In genomic region chr11:21168828-21169607, GRCm38 (mm10) we compare ENCODE assay signal across 15 mouse cellular contexts.
DNase-seq lines count a peak whose midpoint lies in the region; ATAC-seq and TF ChIP-seq lines count a peak whose summit lies in the region.
"Had no signal": no experiment of that assay in that cellular context is flagged by ENCODE, and none has a peak within 500 bp of the region (broad histone marks: within the 10 kb centered on the region; RNA-seq: fewer than 3 reads in every experiment).

No protein-coding gene starts in this region.

- TF ChIP-seq CTCF in midbrain, postnatal 0 days (IDR thresholded peaks at IDR 0.05): no peak
- TF ChIP-seq CTCF in stomach, postnatal 0 days (IDR thresholded peaks at IDR 0.05; ENCODE audit: low read depth): no peak

- DNase-seq in heart, adult 11 months: peak; percentile 79
- no peak for DNase-seq in heart, adult 9 months (ENCODE audit: low spot score in 2 of 2)
- DNase-seq in midbrain, embryonic 14.5 days: no peak
- no peak for DNase-seq in midbrain, postnatal 0 days (ENCODE audit: low spot score)
- DNase-seq in retina, postnatal 1 day: peak; percentile 75
- DNase-seq in stomach, postnatal 0 days (ENCODE audit: low spot score): no peak
- no peak for DNase-seq in spleen, adult 18-20 months
- DNase-seq: B cell, adult 2 months; cerebellum, postnatal 14 days; heart, adult 18-20 months; liver, embryonic 13.5 days had no signal

- no peak overlapping the region for H3K4me2 ChIP-seq in midbrain, embryonic 14.5 days (ENCODE audit: low read length)
- no peak overlapping the region for H3K4me2 ChIP-seq in midbrain, postnatal 0 days (ENCODE audit: low read depth, low read length, poor library complexity, severe bottlenecking)
- H3K4me2 ChIP-seq in hindbrain, embryonic 16.5 days (ENCODE audit: low read length): no peak overlapping the region
- H3K4me2 ChIP-seq in stomach, postnatal 0 days (replicated peaks; ENCODE audit: low read depth): no peak overlapping the region
- H3K4me2 ChIP-seq: liver, embryonic 13.5 days had no signal

- WGBS in midbrain, embryonic 14.5 days: 15% methylated on average over 6 of the region's 6 CpGs
- 38% methylated on average over 6 of the region's 6 CpGs for WGBS in midbrain, postnatal 0 days
- WGBS in hindbrain, embryonic 16.5 days: 19% methylated on average over 6 of the region's 6 CpGs
- WGBS in stomach, postnatal 0 days: 76% methylated on average over 6 of the region's 6 CpGs

- 0 out of 2 replicates have a peak, but pooled peaks have one; percentile 8 for ATAC-seq in midbrain, embryonic 14.5 days (ENCODE audit: low FRiP score, low TSS enrichment)
- no peak for ATAC-seq in midbrain, postnatal 0 days (ENCODE audit: low FRiP score)
- ATAC-seq in hindbrain, embryonic 16.5 days: 0 out of 2 replicates have a peak, but pooled peaks have one; percentile 34
- no peak for ATAC-seq in stomach, postnatal 0 days (ENCODE audit: low FRiP score, low TSS enrichment)

- H3K9me3 ChIP-seq in midbrain, embryonic 14.5 days (ENCODE audit: control insufficient read depth, low read length): no peaks in the 10 kb centered on the region
- no peaks in the 10 kb centered on the region for H3K9me3 ChIP-seq in midbrain, postnatal 0 days (ENCODE audit: low read length)
- no peaks in the 10 kb centered on the region for H3K9me3 ChIP-seq in hindbrain, embryonic 16.5 days (ENCODE audit: control insufficient read depth, low read length)
- H3K9me3 ChIP-seq in stomach, postnatal 0 days (ENCODE audit: control insufficient read depth, low read length): 0 out of 2 replicates have a peak, but pooled peaks cover 7% of the 10 kb centered on the region
- H3K9me3 ChIP-seq: limb, embryonic 10.5 days; liver, embryonic 13.5 days had no signal

- H3K27me3 ChIP-seq in midbrain, embryonic 14.5 days (ENCODE audit: control insufficient read depth, insufficient read depth, low read length): no peaks in the 10 kb centered on the region
- H3K27me3 ChIP-seq in midbrain, postnatal 0 days (ENCODE audit: insufficient read depth, low read length): no peaks in the 10 kb centered on the region
- no peaks in the 10 kb centered on the region for H3K27me3 ChIP-seq in hindbrain, embryonic 16.5 days (replicated peaks; ENCODE audit: control insufficient read depth, insufficient read depth, low read length)
- no peaks in the 10 kb centered on the region for H3K27me3 ChIP-seq in stomach, postnatal 0 days (ENCODE audit: control insufficient read depth, insufficient read depth, low read length)
- H3K27me3 ChIP-seq: liver, embryonic 13.5 days; megakaryocyte, embryonic 14.5 days had no signal

- peaks cover 2% of the 10 kb centered on the region; the same call in 1 of the 2 replicates for H3K4me1 ChIP-seq in midbrain, embryonic 14.5 days (ENCODE audit: control insufficient read depth, insufficient read depth, low read length)
- H3K4me1 ChIP-seq in midbrain, postnatal 0 days (ENCODE audit: insufficient read depth, low read length): no peaks in the 10 kb centered on the region
- no peaks in the 10 kb centered on the region for H3K4me1 ChIP-seq in hindbrain, embryonic 16.5 days (ENCODE audit: control insufficient read depth, insufficient read depth, low read depth, low read length)
- no peaks in the 10 kb centered on the region for H3K4me1 ChIP-seq in stomach, postnatal 0 days (replicated peaks; ENCODE audit: control insufficient read depth, insufficient read depth)

- H3K4me3 ChIP-seq in midbrain, embryonic 14.5 days (replicated peaks; ENCODE audit: low read depth, low read length): no peak overlapping the region
- no peak overlapping the region for H3K4me3 ChIP-seq in midbrain, postnatal 0 days (ENCODE audit: low read depth, low read length)
- no peak overlapping the region for H3K4me3 ChIP-seq in hindbrain, embryonic 16.5 days (ENCODE audit: low read length)
- no peak overlapping the region for H3K4me3 ChIP-seq in stomach, postnatal 0 days (ENCODE audit: low read depth, low read length)
- H3K4me3 ChIP-seq: limb, embryonic 10.5 days; liver, embryonic 13.5 days; megakaryocyte, embryonic 14.5 days; myocyte had no signal

- no peak overlapping the region for H3K9ac ChIP-seq in midbrain, embryonic 14.5 days (replicated peaks; ENCODE audit: low read length)
- no peak overlapping the region for H3K9ac ChIP-seq in midbrain, postnatal 0 days (replicated peaks; ENCODE audit: low read length, poor library complexity, severe bottlenecking)
- H3K9ac ChIP-seq in hindbrain, embryonic 16.5 days (ENCODE audit: low read depth, low read length): no peak overlapping the region
- no peak overlapping the region for H3K9ac ChIP-seq in stomach, postnatal 0 days (ENCODE audit: low read length)
- H3K9ac ChIP-seq: liver, embryonic 13.5 days had no signal

- no peak for TF ChIP-seq EP300 in stomach, postnatal 0 days (optimal IDR thresholded peaks at IDR 0.05)

- no peaks in the 10 kb centered on the region for H3K36me3 ChIP-seq in midbrain, embryonic 14.5 days (ENCODE audit: control insufficient read depth, insufficient read depth, low read length)
- H3K36me3 ChIP-seq in midbrain, postnatal 0 days (ENCODE audit: insufficient read depth, low read length): no peaks in the 10 kb centered on the region
- H3K36me3 ChIP-seq in hindbrain, embryonic 16.5 days (ENCODE audit: control insufficient read depth, insufficient read depth, low read length): no peaks in the 10 kb centered on the region
- no peaks in the 10 kb centered on the region for H3K36me3 ChIP-seq in stomach, postnatal 0 days (ENCODE audit: control insufficient read depth, insufficient read depth, low read length)
- H3K36me3 ChIP-seq: limb, embryonic 10.5 days; liver, embryonic 13.5 days had no signal

- H3K27ac ChIP-seq in midbrain, embryonic 14.5 days (replicated peaks; ENCODE audit: low read depth, low read length): no peak overlapping the region
- H3K27ac ChIP-seq in midbrain, postnatal 0 days (ENCODE audit: low read depth, low read length): no peak overlapping the region
- no peak overlapping the region for H3K27ac ChIP-seq in hindbrain, embryonic 16.5 days (ENCODE audit: low read depth, low read length)
- no peak overlapping the region for H3K27ac ChIP-seq in stomach, postnatal 0 days (replicated peaks)
- H3K27ac ChIP-seq: limb, embryonic 10.5 days; liver, embryonic 13.5 days had no signal

Comparison
In these comparisons a context has a peak if more than half of its experiments do, and no peak if none do; other contexts are left out.
1. DNase-seq: peak in heart, adult 11 months (single experiment) and retina, postnatal 1 day (single experiment); none in heart, adult 9 months (0 of 2), midbrain, embryonic 14.5 days (single experiment), midbrain, postnatal 0 days (single experiment), stomach, postnatal 0 days (single experiment) and spleen, adult 18-20 months (0 of 2).
2. ATAC-seq: peak in midbrain, embryonic 14.5 days (single experiment) and hindbrain, embryonic 16.5 days (single experiment); none in midbrain, postnatal 0 days (single experiment) and stomach, postnatal 0 days (single experiment).